Mouse (Mus musculus) heart, adult 9 months (tissue): ENCODE data around the gene Sstr1.

Experiments used
- DNase-seq, 2 experiments: peaks; one replicate each; pipeline ENCODE4 v3.0.0; 2022; ENCODE audit warnings: low spot score in 2 of 2

Gene Sstr1

DNA sequence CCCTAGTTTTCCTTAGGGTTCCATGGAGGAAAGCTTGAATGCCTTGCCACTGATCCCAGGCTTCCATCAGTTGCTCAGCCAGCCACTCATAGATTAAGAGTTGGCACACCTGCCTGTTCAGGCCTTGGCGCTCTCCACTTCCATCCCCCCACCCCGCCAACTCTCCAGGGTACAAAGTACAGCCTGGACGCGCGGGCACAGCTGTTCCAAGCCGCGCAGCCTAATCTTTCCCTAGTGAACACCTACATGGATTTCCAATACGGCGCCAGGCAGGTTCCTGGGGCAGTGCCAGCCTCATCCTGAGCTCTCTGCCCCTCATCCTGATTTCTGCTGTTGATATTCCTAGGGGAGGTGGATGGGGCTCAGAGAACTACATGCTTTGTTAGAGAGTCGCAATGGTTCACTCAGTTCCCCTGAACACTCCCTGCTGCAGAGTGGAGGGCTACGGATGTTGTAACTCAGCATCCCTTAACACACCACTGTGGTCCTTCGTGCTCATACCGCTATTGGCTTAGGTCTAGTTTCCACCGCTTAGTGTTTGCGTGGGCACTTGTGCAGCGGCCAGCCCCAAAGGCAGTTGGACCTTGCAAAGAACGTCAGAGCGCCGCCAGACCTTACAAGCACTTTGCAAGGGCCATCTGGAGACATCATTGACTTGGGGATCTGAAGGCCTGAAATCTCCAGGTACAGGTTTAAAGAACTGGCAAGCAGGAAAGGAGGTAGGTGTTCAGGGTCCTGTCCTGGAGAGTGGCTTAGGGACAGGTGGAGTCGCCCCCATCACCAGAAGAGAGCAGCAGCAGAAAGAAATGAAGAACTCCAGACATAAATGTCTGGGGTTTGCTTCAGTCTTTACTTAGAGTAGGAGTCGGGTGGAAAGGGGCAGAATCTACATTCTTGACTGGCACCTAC, at the start of gene Sstr1:
Sstr1 (plus strand) TSS at position 610 of the 909 bp plus-strand sequence.
- no peak for DNase-seq

DNA sequence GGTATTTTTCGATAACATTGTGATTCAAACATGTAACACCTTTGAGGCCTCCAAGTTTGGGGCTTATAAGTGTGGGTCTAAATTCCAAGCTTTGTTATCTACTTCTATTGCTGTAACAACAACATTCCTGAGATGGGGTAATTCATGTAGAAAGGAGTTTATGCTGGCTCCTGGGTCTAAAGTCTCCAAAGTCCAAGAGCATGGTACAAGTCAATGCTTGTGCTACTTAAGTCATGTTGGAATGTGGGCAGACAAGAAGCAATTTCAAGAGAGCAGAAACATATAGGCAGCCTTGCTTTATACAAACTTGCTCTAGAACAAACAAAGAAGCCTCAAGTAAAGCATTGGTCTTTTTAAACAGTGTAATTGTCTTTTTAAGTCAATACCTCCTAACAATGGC, 12.8 kb upstream of the Sstr1 start:
- no peak for DNase-seq

DNA sequence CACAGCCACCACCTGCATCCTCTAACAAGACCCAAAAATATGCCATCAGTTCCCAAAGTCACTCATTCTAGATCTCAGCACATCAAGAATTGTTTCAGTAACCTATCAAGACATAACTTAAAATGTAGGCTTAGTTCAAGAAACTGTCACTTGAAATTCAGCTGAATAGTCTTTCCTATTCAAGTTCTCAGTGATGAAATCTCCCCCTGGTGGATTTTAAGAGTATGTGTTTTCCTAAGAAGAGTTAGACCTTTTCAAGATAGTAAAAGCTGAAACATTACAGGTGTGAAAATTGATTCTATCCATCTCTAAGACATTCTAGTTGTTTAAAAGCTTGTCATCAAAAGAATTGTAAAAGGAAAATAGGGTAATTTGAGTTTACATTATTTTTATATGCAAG, 10.4 kb upstream of the Sstr1 start:
- DNase-seq, result no peak

DNA sequence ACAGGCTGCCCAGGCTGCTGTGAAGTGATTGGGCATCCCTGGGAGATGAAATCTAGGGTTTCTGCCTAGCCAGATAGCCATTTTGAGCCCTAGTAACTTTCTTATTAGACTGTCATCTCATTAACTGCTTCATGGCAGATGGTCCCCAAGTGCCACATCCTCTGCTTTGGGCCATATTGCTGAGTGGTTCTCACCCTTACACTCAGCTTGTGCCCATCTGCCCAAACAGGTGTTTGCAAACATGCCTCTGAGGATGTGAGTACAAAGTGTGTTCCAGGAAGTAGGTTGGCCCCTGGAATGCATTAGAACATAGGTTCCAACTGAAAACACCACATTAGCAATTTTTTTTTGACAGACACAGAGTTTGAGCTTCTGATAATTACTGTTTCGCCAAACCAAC, 3.6 kb upstream of the Sstr1 start:
- no peak for DNase-seq

DNA sequence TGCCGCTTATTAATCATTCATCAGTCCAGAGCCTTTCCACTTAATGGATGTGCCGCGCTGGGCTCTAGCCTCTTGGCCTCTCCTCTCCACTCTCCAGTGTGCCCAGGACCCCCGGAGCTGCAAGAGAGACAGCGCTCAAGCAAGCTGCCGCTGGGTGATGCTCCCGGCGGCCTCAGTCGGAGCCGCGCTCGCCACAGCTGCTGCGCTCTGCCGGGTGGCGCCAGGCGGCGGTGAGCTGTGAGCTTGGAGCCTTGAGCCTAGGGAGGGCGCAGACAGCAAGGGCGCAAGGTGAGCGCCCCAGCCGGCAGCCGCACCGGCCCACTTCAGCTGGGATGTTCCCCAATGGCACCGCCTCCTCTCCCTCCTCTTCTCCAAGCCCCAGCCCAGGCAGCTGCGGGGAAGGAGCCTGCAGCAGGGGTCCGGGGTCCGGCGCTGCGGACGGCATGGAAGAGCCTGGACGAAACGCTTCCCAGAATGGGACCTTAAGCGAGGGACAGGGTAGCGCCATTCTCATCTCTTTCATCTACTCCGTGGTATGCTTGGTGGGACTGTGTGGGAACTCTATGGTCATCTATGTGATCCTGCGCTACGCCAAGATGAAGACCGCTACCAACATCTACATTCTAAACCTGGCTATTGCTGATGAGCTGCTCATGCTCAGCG, 820 bp downstream of the Sstr1 start:
- DNase-seq, result no peak

DNA sequence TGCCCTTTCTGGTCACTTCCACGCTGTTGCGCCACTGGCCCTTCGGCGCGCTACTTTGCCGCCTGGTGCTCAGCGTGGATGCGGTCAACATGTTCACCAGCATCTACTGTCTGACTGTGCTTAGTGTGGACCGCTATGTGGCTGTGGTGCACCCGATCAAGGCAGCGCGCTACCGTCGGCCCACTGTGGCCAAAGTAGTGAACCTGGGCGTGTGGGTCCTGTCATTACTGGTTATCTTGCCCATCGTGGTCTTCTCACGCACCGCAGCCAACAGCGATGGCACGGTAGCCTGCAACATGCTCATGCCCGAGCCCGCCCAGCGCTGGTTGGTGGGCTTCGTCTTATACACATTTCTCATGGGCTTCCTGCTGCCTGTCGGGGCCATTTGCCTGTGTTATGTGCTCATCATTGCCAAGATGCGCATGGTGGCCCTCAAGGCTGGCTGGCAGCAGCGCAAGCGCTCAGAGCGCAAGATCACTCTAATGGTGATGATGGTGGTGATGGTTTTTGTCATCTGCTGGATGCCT, 1.4 kb downstream of the Sstr1 start:
- no peak for DNase-seq

DNA sequence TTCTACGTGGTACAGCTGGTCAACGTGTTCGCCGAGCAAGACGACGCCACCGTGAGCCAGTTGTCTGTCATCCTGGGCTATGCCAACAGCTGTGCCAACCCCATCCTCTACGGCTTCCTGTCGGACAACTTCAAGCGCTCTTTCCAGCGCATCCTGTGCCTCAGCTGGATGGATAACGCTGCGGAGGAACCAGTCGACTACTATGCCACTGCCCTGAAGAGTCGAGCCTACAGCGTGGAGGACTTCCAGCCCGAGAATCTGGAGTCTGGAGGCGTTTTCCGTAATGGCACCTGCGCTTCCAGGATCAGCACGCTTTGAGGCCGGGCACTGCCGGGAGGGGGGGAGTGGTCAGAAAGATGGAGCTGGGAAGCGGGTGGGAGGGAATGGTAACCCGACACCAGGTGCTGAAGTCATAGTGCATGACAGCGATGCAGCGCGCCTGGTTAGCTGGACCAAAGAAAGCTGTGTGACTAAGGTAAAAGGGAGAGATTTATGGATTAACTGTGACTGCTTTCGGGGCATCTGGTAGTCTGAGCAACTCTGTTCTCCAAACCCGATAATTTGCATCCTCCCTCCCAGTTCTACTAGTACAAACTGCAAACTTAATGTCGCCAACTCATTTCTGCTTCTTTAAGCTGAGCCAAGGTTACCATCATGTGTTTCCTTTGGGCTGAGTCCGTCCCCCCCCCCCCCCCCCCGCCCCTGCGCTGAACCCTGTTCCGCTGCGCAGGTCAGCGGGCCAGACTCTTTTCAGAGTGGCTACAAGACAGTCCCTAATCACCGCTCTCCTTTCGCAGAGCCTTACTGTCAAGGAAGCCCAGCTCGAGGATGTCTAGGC, 2.1 kb downstream of the Sstr1 start:
- DNase-seq, result peak in 1 of 2 experiments; percentile 3

DNA sequence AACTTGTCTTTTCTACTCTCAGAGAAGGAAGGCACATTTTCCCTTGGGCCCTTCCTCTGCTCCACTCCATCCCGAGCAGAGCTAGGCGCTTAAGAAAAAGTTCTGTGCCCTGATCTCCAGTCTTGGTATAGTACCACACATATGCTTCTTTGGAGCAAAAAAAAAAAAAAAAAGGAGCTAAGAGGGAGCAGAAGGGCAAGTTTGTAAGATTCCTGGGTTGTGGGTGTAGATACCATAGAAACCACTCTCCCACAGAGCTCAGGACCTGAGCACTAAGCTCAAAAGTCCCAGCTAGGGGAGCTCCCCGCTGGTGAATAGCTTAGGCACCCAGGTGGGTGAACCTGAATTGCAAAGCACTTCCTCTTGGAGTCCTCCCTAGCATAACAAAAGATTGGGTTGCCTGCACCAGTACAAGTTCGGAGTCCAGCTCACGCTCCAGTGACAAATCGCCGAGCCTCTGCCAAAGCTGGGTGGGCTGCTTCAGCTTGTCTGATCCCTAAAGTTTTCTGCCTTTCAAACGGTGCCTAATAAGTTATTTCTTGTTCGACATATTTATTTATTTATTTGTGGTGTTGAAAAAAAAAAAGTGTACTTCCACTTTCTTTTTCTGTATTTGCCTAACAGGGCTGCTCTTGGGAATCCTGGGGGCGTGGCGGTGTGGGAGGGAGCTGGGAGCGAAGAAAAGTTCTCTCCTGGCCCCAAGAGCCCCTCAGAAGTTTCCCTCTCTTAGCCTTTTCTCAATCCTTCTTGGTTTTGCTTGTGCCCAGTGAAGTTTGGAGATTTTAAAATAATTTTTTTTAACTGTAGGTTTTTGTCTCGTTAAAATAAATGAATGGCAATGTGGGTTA, 2.9 kb downstream of the Sstr1 start:
- peak in 1 of 2 experiments; percentile 15 for DNase-seq

DNA sequence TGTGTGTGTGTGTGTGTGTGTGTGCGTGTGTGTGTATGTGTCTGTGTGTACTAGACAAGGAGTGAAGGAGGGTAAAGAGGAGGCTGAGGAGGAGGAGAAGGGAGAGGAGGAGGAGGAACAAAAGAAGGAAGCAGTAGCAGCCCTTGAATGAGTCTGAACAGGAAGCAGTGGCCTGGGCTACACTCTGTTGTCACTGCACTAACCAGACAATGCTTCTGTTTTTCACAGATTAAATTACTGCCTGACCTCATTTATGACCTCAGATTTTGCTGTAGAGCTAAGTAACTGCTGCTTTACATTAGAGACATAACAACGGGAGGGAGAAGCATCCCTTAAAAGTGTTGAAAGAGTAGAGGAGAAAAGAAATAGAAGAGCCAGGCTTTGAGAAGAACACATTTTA, 4.6 kb downstream of the Sstr1 start:
- no peak for DNase-seq

DNA sequence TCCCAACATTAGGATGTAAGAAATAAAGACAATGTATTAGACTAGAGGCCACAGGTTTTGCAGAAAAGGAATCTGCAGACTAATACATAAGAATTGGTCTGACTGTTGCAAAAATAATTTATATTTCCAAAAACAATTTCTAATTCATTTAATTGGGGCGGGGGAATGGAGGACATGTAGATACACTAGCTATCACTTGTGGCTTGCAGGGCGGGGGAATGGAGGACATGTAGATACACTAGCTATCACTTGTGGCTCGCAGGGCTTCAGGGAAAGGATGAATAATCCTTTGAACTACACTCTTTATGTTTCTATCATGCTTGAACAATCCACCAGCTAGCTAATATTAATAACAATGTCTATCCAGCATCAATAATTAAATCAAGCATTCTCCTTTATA, 7.5 kb downstream of the Sstr1 start:
- no peak for DNase-seq

DNA sequence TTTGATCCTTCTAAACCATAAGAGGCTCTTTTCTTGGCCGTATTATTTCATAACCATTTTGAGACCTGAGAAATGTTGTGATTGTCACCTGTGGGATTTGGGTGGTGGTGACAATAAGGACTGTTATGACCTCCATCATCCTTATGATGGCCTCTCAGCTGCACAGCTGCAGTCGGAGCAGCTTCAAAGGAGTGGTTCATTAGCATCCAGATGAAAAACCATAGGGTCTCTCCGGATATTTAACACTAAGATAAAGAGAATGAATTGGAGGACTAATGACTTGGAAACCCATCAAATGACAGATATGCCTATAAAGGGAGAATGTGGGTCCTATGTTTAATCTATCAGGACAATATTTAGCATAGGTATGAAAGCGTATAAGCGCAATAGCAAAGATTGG, 14.1 kb downstream of the Sstr1 start:
- no peak for DNase-seq

DNA sequence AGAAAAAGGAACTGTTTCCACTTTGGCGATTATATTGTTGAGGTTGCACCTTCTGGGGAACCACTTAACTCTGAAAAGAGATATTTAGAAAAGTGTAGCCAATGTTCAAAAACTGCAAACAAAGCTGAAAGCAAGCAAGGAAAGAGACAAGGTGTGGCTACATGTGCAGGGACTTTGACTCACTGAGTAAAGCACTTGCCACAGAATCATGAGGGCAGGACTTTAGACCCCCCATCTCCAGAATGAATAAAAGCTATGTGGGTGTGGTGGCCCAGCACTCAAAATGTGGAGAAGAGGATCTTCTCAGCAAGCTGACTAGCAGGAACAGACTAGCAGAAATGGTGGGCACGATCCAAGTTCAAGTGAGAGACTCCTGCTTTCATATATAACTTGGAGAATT, 20.9 kb downstream of the Sstr1 start:
- DNase-seq, result no peak

DNA sequence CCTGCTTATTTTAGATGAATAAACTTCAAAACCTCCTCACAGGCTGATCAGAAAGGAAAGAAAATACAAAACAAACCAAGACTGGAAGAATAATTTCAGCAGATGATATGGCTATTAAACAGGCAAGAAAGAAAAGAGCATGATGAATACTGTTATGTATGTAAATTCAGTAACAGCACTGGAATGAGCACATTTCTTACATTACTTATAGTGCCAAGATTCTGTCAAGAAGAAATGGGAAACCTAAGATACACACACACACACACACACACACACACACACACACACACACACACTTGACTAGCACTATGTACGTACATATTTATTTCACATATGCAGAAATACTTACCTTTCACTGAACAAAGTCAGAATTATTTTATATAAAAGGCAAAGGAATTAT, 40.3 kb downstream of the Sstr1 start:
- no peak for DNase-seq
